Mouse (Mus musculus): Measurements from ENCODE around the gene Hcst. TPM values are rescaled to one million over a fixed set of nuclear protein-coding genes. Genes with fewer than 3 reads are reported as not detected.

Gene Hcst
- 1 to 10 TPM in 1 of 2 experiments, not detected in 1; 2.6 TPM for total RNA-seq (2021)
- long read RNA-seq, experiment 1: 0 reads
- long read RNA-seq, experiment 2: 0 reads

DNA sequence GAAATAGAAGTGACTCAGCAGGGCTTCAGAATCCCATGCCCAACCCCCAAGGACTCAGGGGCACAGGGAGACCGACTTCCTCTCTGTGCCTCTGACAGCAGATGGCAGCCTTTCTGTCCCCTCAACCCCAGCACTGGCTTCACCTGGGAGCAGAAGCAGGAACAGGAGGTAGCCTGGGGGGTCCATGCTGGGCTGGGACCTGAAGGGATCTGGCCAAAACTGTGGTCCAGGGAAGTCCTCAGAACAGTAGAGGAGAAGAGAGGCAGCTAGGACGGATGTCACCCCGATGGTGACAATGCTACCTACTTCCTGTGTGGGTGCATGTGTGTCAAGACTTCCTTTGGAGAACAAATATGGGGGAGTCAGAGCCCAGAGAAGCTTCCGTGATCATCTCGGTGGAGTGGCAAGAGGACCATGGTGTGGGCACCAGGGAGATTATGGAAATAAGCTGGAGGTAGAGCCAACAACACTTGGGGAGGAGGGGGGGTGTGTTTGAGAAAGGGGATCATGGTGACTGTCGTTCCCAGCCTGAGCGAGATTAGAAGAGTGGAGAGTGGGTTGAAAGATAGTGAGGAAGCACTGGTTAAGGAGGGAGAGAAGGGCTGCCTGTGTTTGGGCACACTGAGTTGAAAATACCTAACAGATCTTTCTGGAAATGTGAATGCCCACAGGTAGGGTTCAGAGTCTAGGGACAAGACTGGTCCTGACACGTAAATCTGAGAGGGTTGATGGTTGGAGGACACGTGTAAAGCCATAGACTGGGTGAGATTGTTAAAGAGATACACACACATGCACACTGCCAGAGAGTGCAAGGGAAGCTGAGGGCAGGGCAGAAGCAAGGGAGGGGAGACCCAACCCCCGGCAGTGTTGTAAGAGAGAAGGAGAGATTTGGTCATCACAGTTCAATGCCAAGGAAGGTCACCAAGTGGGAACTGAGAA, at the start of gene Hcst:
Gene Hcst, minus strand, starts transcription at position 294 of the 939 bp plus-strand sequence.
- DNase-seq (ENCODE audit: low spot score in 2 of 2): no peak
- intact Hi-C loops (cut with DNase I): no loop called here

GRCm38 (mm10) chr7:30464816-30465300, 45.2 kb upstream of the Hcst start:
- no peak for DNase-seq (ENCODE audit: low spot score in 2 of 2)
- intact Hi-C loops (cut with DNase I): no loop called here

DNA sequence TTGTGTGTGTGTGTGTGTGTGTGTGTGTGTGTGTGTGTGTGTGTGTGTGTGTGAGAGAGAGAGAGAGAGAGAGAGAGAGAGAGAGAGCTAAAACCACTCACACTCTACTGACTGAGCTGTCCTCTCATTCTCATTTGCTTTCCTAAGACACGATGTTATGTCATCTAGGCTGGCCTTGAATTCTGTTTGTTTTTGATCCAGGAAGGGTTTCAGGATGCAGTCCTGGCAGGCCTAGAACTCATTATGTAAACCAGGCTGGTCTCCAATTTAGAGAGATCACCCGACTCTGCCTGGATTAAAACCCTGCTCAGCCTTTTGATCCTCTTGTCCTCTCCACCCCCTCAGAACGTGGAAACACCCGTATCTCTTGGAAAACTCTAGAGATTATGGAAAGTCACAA, 44.3 kb upstream of the Hcst start:
- intact Hi-C loops (cut with DNase I): no loop called here
- no peak for DNase-seq (ENCODE audit: low spot score in 2 of 2)

- no peak for DNase-seq (ENCODE audit: low spot score in 2 of 2)
- intact Hi-C loops (cut with DNase I): no loop called here
Measured at GRCm38 (mm10) chr7:30463568-30463967, 43.9 kb upstream of the Hcst start.

- intact Hi-C loops (cut with DNase I): no loop called here
- no peak for DNase-seq (ENCODE audit: low spot score in 2 of 2)
Measured at GRCm38 (mm10) chr7:30459484-30459883, 39.8 kb upstream of the Hcst start.

DNA sequence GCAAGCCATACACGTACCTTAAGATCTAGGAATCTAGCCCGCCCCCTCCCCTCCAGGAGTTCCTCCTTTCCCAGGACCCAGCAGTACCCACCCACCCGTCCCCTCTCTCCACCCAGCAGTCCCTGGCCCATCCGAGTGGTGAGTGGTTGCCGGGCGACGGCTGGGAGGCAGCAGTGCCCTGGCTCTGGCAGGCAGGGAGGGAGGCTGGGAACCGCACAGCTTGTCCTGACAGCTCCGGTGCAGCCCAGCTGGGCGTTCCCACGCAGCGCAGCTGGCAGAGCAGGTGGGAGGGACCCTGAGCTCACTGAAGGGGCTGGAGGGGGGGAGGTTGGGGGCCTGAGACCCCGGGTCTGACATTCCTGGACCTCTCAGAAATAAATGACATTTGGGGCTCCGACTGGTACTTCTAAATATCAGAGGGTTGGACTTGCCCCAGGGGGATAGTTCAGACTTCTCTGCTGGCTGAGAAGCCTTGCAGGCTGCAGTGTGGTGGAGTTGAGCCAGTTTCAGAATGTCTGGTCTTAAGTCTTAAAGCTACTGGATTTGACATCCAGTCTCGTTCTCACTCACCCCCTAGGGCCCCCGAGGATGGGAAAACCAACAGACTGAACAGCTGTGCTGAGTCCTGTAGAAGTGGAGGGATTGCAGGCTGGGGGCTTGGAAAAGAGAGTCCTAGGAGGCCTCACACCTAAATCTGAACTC, 38.1 kb upstream of the Hcst start, which contains the start of the genes Kirrel2 and Nphs1:
Gene Kirrel2, minus strand, starts transcription at position 62 of the 702 bp plus-strand sequence.
Gene Nphs1, plus strand, starts transcription at position 687 of the 702 bp plus-strand sequence.
- DNase-seq (ENCODE audit: low spot score in 2 of 2): peak; percentile 73 to 86
- intact Hi-C loops (cut with DNase I): no loop called here

- DNase-seq (ENCODE audit: low spot score in 2 of 2): no peak
- intact Hi-C loops (cut with DNase I): no loop called here
Measured at GRCm38 (mm10) chr7:30456911-30457628, 37.4 kb upstream of the Hcst start.

DNA sequence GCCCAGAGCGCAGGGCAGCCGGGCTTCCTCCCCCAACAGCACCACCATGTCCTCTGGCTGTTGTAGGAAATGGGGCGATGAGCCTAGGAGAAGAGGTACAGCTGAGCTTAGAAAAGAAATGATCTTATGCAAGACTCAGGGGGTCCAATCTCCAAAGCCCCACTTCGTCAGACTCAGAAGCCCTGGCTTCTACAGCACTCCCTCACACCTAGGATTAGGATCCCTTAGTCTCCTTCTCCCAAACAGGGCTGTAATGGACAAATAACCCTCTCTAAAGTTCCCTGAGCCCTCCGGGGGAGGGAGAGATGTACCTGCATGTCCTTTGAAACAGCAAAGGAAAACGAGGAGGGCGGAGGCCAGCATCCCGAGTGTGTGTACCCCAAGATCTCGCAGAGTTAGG, 36.8 kb upstream of the Hcst start:
- DNase-seq (ENCODE audit: low spot score in 2 of 2): no peak
- intact Hi-C loops (cut with DNase I): no loop called here

GRCm38 (mm10) chr7:30454259-30454658, 34.6 kb upstream of the Hcst start:
- no peak for DNase-seq (ENCODE audit: low spot score in 2 of 2)
- intact Hi-C loops (cut with DNase I): no loop called here

DNA sequence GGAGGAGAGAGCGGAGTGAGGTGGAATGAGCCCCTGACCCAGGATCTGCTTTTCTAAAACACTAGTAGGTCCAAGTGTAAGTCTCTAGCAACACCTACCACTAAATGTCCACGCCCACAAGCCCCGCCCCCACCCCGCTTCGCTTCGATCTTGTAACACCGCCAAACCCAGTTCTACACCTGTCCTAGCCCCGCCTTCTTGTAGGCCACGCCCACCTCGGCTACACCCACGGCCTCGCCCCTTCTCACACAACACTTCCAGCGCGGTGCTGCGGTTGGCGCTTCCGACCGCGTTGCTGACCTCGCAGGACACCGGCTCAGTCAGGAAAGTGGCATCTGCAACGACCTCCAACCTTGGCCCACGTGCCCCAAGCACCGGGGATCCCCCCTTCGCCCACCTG, 34.1 kb upstream of the Hcst start:
- intact Hi-C loops (cut with DNase I): no loop called here
- DNase-seq (ENCODE audit: low spot score in 2 of 2): no peak

- intact Hi-C loops (cut with DNase I): no loop called here
- no peak for DNase-seq (ENCODE audit: low spot score in 2 of 2)
Measured at GRCm38 (mm10) chr7:30453327-30453726, 33.7 kb upstream of the Hcst start.

DNA sequence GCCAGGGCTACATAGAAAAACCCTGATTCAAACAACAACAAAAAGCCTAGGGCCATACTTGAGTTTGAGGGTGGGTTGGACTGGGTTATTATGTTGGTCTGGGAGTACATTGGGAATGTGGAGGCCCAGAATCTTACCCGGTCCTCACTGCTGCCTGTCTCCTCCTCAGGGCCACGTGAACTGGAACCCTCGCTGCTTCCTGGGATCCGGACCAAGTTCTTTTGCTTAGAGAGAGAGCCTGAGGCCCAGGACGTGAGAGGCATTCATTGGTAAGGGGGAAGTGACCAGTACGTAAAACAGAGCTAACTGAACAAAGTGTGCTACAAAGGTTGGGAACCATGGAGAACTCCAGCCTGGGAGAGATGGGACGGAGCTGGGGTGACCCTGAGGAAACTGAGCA, 30.6 kb upstream of the Hcst start:
- intact Hi-C loops (cut with DNase I): no loop called here
- DNase-seq (ENCODE audit: low spot score in 2 of 2): no peak

DNA sequence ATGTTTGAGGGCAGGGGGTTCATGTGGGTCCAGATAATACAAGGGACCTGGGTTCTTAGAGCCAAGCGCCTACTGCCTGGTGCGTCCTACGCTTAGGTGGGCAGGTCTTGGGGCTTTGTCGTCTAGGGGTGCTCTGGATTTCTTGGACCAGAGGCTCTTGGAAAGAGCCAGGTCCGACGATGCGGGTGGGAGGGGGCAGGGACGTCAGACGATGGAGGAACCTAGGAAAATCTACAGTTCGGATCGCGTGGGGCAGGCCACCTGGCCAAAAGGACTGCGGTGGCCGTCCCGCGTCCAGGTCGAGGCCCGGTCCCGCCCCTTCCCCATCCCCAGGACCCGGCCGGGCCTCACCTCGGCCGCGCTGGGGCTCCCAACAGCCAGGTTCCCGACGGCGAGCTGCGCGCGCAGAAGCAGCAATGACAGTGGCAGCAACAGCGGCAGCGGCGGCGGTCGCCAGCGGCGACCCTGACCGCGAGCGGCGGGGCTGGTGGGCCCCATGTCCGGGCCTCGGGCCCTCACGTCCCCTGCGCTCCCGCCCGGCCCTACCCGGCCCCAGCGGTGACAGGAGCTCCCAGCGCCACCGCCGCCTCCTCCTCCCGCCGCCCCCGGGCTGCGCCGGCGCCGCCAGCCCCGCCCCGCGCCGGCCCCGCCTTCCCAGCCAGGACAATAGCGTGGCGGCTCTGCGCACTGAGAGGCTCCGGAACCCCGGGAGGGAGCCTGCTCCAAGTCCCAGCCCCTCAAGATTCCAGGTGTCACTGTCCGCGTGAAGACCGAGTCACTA, 25.5 kb upstream of the Hcst start, which contains the start of gene Aplp1:
Gene Aplp1, minus strand, starts transcription at position 565 of the 781 bp plus-strand sequence.
- DNase-seq (ENCODE audit: low spot score in 2 of 2): peak; percentile 77 to 80
- intact Hi-C loops (cut with DNase I): loop anchor here (5.0 kb wide), 1 partner anchor 47 kb away; the partner anchor contains the start of gene Prodh2

- intact Hi-C loops (cut with DNase I): loop anchor here (5.0 kb wide), 1 partner anchor 48 kb away; the partner anchor contains the start of gene Prodh2
Measured at GRCm38 (mm10) chr7:30444154-30444970, 24.7 kb upstream of the Hcst start.

GRCm38 (mm10) chr7:30443696-30444095, 24.0 kb upstream of the Hcst start:
- intact Hi-C loops (cut with DNase I): loop anchor here (5.0 kb wide), 1 partner anchor 49 kb away; the partner anchor contains the start of gene Prodh2
- no peak for DNase-seq (ENCODE audit: low spot score in 2 of 2)

More at GRCm38 (mm10) chr7:30444154-30444970, 24.7 kb upstream of the Hcst start:
- DNase-seq (ENCODE audit: low spot score in 2 of 2): peak; percentile 83 to 92

GRCm38 (mm10) chr7:30440697-30441096, 21.0 kb upstream of the Hcst start:
- intact Hi-C loops (cut with DNase I): loop anchor here (2.0 to 5.0 kb wide), 2 partner anchors 32 to 52 kb away; partner anchors contain the start of gene Prodh2
- peak; percentile 70 to 74 for DNase-seq (ENCODE audit: low spot score in 2 of 2)

- intact Hi-C loops (cut with DNase I): loop anchor here (2.0 to 5.0 kb wide), 2 partner anchors 33 to 53 kb away; partner anchors contain the start of gene Prodh2
- no peak for DNase-seq (ENCODE audit: low spot score in 2 of 2)
Measured at GRCm38 (mm10) chr7:30439734-30440133, 20.1 kb upstream of the Hcst start.

All from left cerebral cortex, postnatal 14 days (tissue).